Mouse (Mus musculus) kidney, adult 2 months (tissue): ENCODE measurements at regions not wholly inside any gene's neighbourhood (a gene's known extent, or its start where the extent isn't known, plus 50 kb on each side); places are given as distances from the start of the nearest gene placed in this dataset.

Experiments used
- CTCF ChIP-seq: fragments of 200-500 bp; conservative IDR thresholded peaks from 2 replicates; pipeline ENCODE4 v1.5.1; 2011; ENCODE audit warnings: low read depth, mild to moderate bottlenecking, control low read depth, low read length, moderate library complexity, mixed read lengths; ENCODE audit not compliant: insufficient read depth, insufficient read length
- POLR2A ChIP-seq: fragments of 200-500 bp; IDR thresholded peaks from one replicate; pipeline ENCODE4 v1.6.1; 2011; ENCODE audit warnings: low read depth, low read length, control low read depth

GRCm38 (mm10) chr16:31603185-31603584 lies 60.1 kb upstream of the Dlg1 start:
- TF ChIP-seq CTCF = no peak
- no peak for TF ChIP-seq POLR2A
